Mouse (Mus musculus) neural tube, embryonic 15.5 days (tissue): Measurements from ENCODE around the gene Phlda3. TPM values are rescaled to one million over a fixed set of nuclear protein-coding genes. Genes with fewer than 3 reads are reported as not detected.
A peak's percentile ranks its signal among the peaks of the same experiment; 100 is the strongest.

ENCODE experiments used
- ATAC-seq: fragments of 200-750 bp; cut with Nextera tagmentation; 2 replicates; pipeline ENCODE4 v1.8.0; 2017; ENCODE audit warnings: mild to moderate bottlenecking, moderate TSS enrichment, moderate library complexity; ENCODE audit not compliant: low FRiP score
- H3K27ac ChIP-seq: fragments of 300-500 bp; sonication (generic); replicated peaks from 2 replicates; pipeline ENCODE4 v1.5.1; 2015; ENCODE audit warnings: mild to moderate bottlenecking, inconsistent platforms
- H3K27me3 ChIP-seq: fragments of 300-500 bp; sonication (generic); replicated peaks from 2 replicates; pipeline ENCODE4 v1.6.1; 2015; ENCODE audit warnings: inconsistent platforms
- H3K36me3 ChIP-seq: fragments of 300-500 bp; sonication (generic); 2 replicates; pipeline ENCODE4 v1.6.1; 2015; ENCODE audit warnings: inconsistent platforms
- H3K4me1 ChIP-seq: fragments of 300-500 bp; sonication (generic); 2 replicates; pipeline ENCODE4 v1.6.1; 2015; ENCODE audit warnings: inconsistent platforms
- H3K4me2 ChIP-seq: fragments of 300-500 bp; sonication (generic); 2 replicates; pipeline ENCODE4 v1.6.1; 2015; ENCODE audit warnings: inconsistent platforms, mild to moderate bottlenecking, moderate library complexity
- H3K4me3 ChIP-seq: fragments of 300-500 bp; sonication (generic); replicated peaks from 2 replicates; pipeline ENCODE4 v1.5.1; 2015; ENCODE audit warnings: mild to moderate bottlenecking, inconsistent platforms
- H3K9ac ChIP-seq: fragments of 300-500 bp; sonication (generic); replicated peaks from 2 replicates; pipeline ENCODE4 v1.6.1; 2015; ENCODE audit warnings: mild to moderate bottlenecking, inconsistent platforms
- H3K9me3 ChIP-seq: fragments of 300-500 bp; sonication (generic); replicated peaks from 2 replicates; pipeline ENCODE4 v1.6.1; 2016; ENCODE audit warnings: inconsistent platforms
- WGBS: fragments of 180-500 bp; shearing (Covaris S2); methylation state at CpG from one replicate; pipeline ENCODE4 v1.1.7; 2015; ENCODE audit warnings: mixed read lengths; 5-methylcytosine and 5-hydroxymethylcytosine counted together
- polyA plus RNA-seq: library from polyadenylated mRNA; unstranded; fragments of >200 nt; fragmentation: Nextera tagmentation; extraction: Ambion mirVana; gene quantifications from 2 replicates; pipeline ENCODE4 v1.2.1, GENCODE M21; 2015

Gene Phlda3
- polyA plus RNA-seq, 1 experiment from 2014 or later, result 54.1 TPM

GRCm38 (mm10) chr1:135777046-135777445 is 11.1 kb downstream of the Phlda3 start:
- Histone ChIP-seq H3K27ac (no peak overlapping the region), H3K36me3 (no peaks in the 10 kb centered on the region), H3K4me3 (no peak overlapping the region), H3K27me3 (peaks cover 2% of the 10 kb centered on the region; the same call in 1 of the 2 replicates), H3K4me2 (no peak overlapping the region), H3K4me1 (peaks cover 17% of the 10 kb centered on the region), H3K9me3 (no peaks in the 10 kb centered on the region), H3K9ac (no peak overlapping the region)
- WGBS, result 97% methylated on average over 1 of the region's 1 CpGs
- ATAC-seq, result no peak

DNA sequence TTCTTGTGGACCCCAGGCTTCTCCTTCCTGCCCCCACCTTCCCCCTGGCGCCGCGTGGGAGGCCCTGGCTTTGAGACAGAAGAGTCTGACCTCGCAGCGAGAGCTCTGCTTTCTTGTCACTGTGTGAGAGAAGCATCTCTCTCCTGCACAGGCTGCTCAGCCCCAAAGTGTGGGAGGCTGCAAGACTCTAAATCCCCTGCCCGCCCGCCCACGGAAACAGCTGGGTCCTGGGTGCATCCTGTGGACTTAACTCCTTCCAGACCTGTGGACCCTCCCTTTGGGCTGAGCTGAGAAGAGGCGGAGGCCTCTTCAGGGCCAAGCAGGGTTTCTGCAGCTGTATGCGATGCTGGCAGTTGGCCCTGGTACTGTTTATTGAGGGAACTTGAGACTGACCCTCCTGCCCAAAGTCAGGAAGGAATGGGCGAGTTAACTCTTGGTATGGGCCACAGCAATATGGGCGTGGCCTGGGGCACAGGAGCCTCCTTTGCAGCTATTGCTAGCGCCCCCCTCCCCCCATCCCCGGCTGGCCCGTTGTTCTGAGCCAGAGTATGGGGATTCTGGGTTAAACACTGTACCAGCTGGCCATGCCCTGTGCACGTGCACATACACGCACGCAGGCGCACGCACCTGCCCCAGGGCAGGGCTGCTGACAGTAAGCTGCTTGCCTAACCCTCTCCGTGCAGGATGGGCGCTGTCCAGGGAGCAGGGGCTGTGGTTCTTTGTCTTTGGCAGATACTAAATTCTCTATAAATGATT is 13.0 kb downstream of the Phlda3 start, which contains the start of gene Tnni1:
Gene Tnni1, plus strand, starts transcription at position 655 of the 756 bp plus-strand sequence.
- Histone ChIP-seq H3K4me1 (peaks cover 17% of the 10 kb centered on the region), H3K9ac (no peak within 1 kb of the TSS), H3K4me2 (no peak within 1 kb of the TSS), H3K27ac (0 out of 2 replicates have a peak within 1 kb of the TSS, but pooled peaks have one; percentile 9), H3K4me3 (no peak within 1 kb of the TSS), H3K9me3 (no peaks in the 10 kb centered on the region), H3K27me3 (peaks cover 2% of the 10 kb centered on the region; the same call in 1 of the 2 replicates), H3K36me3 (no peaks in the 10 kb centered on the region)
- WGBS, result 30% methylated on average over 22 of the region's 22 CpGs
- no peak for ATAC-seq

DNA sequence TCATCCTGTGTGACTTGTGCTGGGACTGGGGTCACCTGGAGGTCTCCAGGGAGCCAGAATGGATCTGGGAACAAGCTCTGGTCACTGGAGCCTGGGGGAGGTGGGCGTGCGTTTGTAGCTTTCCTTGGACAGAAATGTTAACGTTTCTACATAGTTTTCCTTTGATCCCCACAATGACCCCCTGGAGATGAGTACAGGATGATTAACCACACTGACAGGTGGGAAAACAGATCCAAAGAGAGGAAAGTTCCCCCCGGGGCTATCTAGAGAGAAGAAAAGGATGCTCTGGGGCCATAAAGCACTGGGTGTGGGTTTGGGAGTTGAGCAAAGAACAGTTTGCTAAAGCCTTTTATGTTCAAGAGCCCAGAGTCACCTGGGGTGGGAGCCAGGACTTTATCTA is 14.7 kb downstream of the Phlda3 start:
- H3K9ac ChIP-seq, result no peak overlapping the region
- peaks cover 17% of the 10 kb centered on the region for H3K4me1 ChIP-seq
- H3K27ac ChIP-seq, result no peak overlapping the region
- H3K9me3 ChIP-seq, result no peaks in the 10 kb centered on the region
- peaks cover 2% of the 10 kb centered on the region; the same call in 1 of the 2 replicates for H3K27me3 ChIP-seq
- H3K4me3 ChIP-seq, result no peak overlapping the region
- no peak overlapping the region for H3K4me2 ChIP-seq
- no peaks in the 10 kb centered on the region for H3K36me3 ChIP-seq
- ATAC-seq, result no peak
- whole genome bisulfite sequencing, result 22% methylated on average over 4 of the region's 4 CpGs

- Histone ChIP-seq H3K27me3 (peaks cover 2% of the 10 kb centered on the region; the same call in 1 of the 2 replicates), H3K9me3 (no peaks in the 10 kb centered on the region), H3K9ac (no peak overlapping the region), H3K27ac (no peak overlapping the region), H3K4me1 (peaks cover 17% of the 10 kb centered on the region), H3K4me2 (no peak overlapping the region), H3K4me3 (no peak overlapping the region), H3K36me3 (no peaks in the 10 kb centered on the region)
- WGBS, result 8% methylated on average over 13 of the region's 13 CpGs
- ATAC-seq, result peak; percentile 76; the same call in 1 of the 2 replicates
Measured at GRCm38 (mm10) chr1:135781220-135781619, 15.3 kb downstream of the Phlda3 start.

- no peak overlapping the region for H3K9ac ChIP-seq
- H3K9me3 ChIP-seq, result no peaks in the 10 kb centered on the region
- H3K4me1 ChIP-seq, result peaks cover 17% of the 10 kb centered on the region
- WGBS, result 22% methylated on average over 10 of the region's 10 CpGs
- ATAC-seq, result no peak
- H3K27me3 ChIP-seq, result peaks cover 2% of the 10 kb centered on the region; the same call in 1 of the 2 replicates
- no peaks in the 10 kb centered on the region for H3K36me3 ChIP-seq
- H3K4me2 ChIP-seq, result no peak overlapping the region
- H3K27ac ChIP-seq, result no peak overlapping the region
- H3K4me3 ChIP-seq, result no peak overlapping the region
Measured at GRCm38 (mm10) chr1:135782816-135783215, 16.9 kb downstream of the Phlda3 start.

GRCm38 (mm10) chr1:135787799-135788198 is 21.9 kb downstream of the Phlda3 start:
- Histone ChIP-seq H3K9ac (no peak overlapping the region), H3K4me3 (no peak overlapping the region), H3K9me3 (no peaks in the 10 kb centered on the region), H3K4me2 (no peak overlapping the region), H3K36me3 (no peaks in the 10 kb centered on the region), H3K4me1 (0 out of 2 replicates have a peak, but pooled peaks cover 3% of the 10 kb centered on the region), H3K27me3 (no peaks in the 10 kb centered on the region; the same call in 1 of the 2 replicates), H3K27ac (no peak overlapping the region)
- no peak for ATAC-seq
- 46% methylated on average over 3 of the region's 3 CpGs for WGBS

GRCm38 (mm10) chr1:135788708-135789107 is 22.8 kb downstream of the Phlda3 start:
- H3K4me2 ChIP-seq, result 0 out of 2 replicates have a peak overlapping the region, but pooled peaks have one; percentile 22
- H3K36me3 ChIP-seq, result no peaks in the 10 kb centered on the region
- 34% methylated on average over 10 of the region's 10 CpGs for WGBS
- H3K9me3 ChIP-seq, result no peaks in the 10 kb centered on the region
- H3K27ac ChIP-seq, result no peak overlapping the region
- ATAC-seq, result no peak; the same call in 1 of the 2 replicates
- peaks cover 5% of the 10 kb centered on the region; the same call in 1 of the 2 replicates for H3K27me3 ChIP-seq
- no peak overlapping the region for H3K4me3 ChIP-seq
- no peak overlapping the region for H3K9ac ChIP-seq
- H3K4me1 ChIP-seq, result peaks cover 7% of the 10 kb centered on the region

DNA sequence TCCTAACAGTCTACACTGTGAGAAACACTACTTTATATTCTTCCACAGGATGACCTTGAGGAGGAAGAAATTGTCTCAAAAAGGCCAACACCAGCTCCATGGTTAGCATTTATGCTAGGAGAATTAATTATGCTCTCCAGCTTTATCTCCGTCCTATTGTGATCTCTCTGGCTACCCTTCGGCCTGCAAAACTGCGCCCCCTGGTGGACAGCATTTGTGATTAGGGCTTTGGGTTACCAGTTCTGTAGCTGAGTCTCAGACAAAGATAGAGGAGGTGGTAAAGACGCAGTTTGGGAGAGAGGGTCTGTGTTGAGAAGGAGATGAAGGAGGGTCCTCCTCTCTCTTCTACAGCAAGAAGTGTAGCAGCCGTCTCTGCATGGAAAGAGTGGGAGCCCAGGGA is 23.9 kb downstream of the Phlda3 start:
- Histone ChIP-seq H3K4me3 (no peak overlapping the region), H3K9ac (no peak overlapping the region), H3K36me3 (no peaks in the 10 kb centered on the region), H3K9me3 (no peaks in the 10 kb centered on the region), H3K4me2 (no peak overlapping the region), H3K4me1 (peaks cover 17% of the 10 kb centered on the region), H3K27me3 (peaks cover 13% of the 10 kb centered on the region; the same call in 1 of the 2 replicates), H3K27ac (no peak overlapping the region)
- no peak for ATAC-seq
- WGBS, result 10% methylated on average over 5 of the region's 5 CpGs

DNA sequence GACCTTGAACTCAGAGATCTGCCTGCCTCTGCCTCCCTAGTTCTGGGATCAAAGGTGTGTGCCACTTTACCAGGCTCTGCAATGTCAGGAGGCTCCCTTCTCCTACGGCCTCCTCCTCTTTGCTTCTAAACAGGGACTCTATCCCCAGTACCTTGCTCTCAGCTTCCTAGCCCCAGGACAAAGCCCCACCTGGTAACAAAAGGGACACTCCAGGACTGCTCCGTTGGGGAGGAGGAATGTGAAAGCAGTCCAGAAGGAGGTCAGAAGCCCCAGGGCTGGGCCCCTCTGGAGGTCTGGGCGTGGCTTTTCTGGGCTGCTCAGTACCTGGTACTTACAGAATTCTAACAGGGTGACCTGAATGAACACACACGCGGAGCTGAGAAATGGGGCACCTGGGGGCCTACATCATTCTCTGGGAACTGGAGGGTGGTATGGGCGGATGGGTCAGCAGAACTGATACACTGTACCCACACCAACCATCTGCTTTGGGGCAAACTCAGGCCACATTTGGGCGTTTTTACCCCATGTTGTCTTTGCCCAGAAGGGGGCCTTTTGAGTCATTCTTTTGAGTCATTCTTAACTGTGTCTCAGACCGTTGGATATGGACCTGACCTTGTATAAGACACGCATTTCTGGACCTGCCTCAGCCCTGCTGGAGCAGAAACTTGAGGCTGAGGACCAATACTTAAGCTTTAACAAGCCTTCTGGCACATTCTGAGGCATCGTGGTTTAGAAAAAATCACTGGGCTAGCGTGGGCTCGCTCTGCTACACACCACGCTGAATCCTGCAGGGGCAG is 26.4 kb downstream of the Phlda3 start:
- peaks cover 18% of the 10 kb centered on the region for H3K4me1 ChIP-seq
- no peak overlapping the region for H3K4me2 ChIP-seq
- H3K9ac ChIP-seq, result no peak overlapping the region
- no peak for ATAC-seq
- no peak overlapping the region for H3K27ac ChIP-seq
- 69% methylated on average over 13 of the region's 13 CpGs for WGBS
- no peak overlapping the region for H3K4me3 ChIP-seq
- no peaks in the 10 kb centered on the region for H3K36me3 ChIP-seq
- peaks cover 15% of the 10 kb centered on the region; the same call in 1 of the 2 replicates for H3K27me3 ChIP-seq
- no peaks in the 10 kb centered on the region for H3K9me3 ChIP-seq

GRCm38 (mm10) chr1:135793370-135794215 is 27.7 kb downstream of the Phlda3 start:
- no peak overlapping the region for H3K9ac ChIP-seq
- H3K4me3 ChIP-seq, result 0 out of 2 replicates have a peak overlapping the region, but pooled peaks have one; percentile 1
- H3K9me3 ChIP-seq, result no peaks in the 10 kb centered on the region
- WGBS, result 20% methylated on average over 27 of the region's 27 CpGs
- H3K4me2 ChIP-seq, result peak overlapping the region; percentile 48
- H3K27ac ChIP-seq, result no peak overlapping the region
- ATAC-seq, result 0 out of 2 replicates have a peak, but pooled peaks have one; percentile 15
- H3K27me3 ChIP-seq, result peaks cover 15% of the 10 kb centered on the region; the same call in 1 of the 2 replicates
- H3K4me1 ChIP-seq, result peaks cover 18% of the 10 kb centered on the region
- H3K36me3 ChIP-seq, result no peaks in the 10 kb centered on the region
